Mouse (Mus musculus) midbrain, embryonic 13.5 days (tissue): Measurements from ENCODE around the gene Nr4a2. TPM values are rescaled to one million over a fixed set of nuclear protein-coding genes. Genes with fewer than 3 reads are reported as not detected.
A peak's percentile ranks its signal among the peaks of the same experiment; 100 is the strongest.

Experiments
- ATAC-seq: fragments of 200-750 bp; cut with Nextera tagmentation; 2 replicates; pipeline ENCODE4 v1.8.0; 2017; ENCODE audit warnings: mild to moderate bottlenecking, moderate TSS enrichment, moderate library complexity
- H3K27ac ChIP-seq: fragments of 300-500 bp; sonication (generic); 2 replicates; pipeline ENCODE4 v1.5.1; 2015; ENCODE audit warnings: inconsistent platforms, mild to moderate bottlenecking, moderate library complexity
- H3K27me3 ChIP-seq: fragments of 300-500 bp; sonication (generic); 2 replicates; pipeline ENCODE4 v1.6.1; 2015; ENCODE audit warnings: mild to moderate bottlenecking, inconsistent platforms
- H3K36me3 ChIP-seq: fragments of 300-500 bp; sonication (generic); 2 replicates; pipeline ENCODE4 v1.6.1; 2015; ENCODE audit warnings: mild to moderate bottlenecking, inconsistent platforms
- H3K4me1 ChIP-seq: fragments of 300-500 bp; sonication (generic); replicated peaks from 2 replicates; pipeline ENCODE4 v1.6.1; 2015; ENCODE audit warnings: inconsistent platforms
- H3K4me2 ChIP-seq: fragments of 300-500 bp; sonication (generic); replicated peaks from 2 replicates; pipeline ENCODE4 v1.6.1; 2015; ENCODE audit warnings: moderate library complexity, mild to moderate bottlenecking, inconsistent platforms
- H3K4me3 ChIP-seq: fragments of 300-500 bp; sonication (generic); replicated peaks from 2 replicates; pipeline ENCODE4 v1.5.1; 2015; ENCODE audit warnings: mild to moderate bottlenecking, inconsistent platforms
- H3K9ac ChIP-seq: fragments of 300-500 bp; sonication (generic); replicated peaks from 2 replicates; pipeline ENCODE4 v1.6.1; 2015; ENCODE audit warnings: mild to moderate bottlenecking, inconsistent platforms
- H3K9me3 ChIP-seq: fragments of 300-500 bp; sonication (generic); 2 replicates; pipeline ENCODE4 v1.6.1; 2016; ENCODE audit warnings: mild to moderate bottlenecking, inconsistent platforms
- WGBS: fragments of 180-500 bp; shearing (Covaris S2); methylation state at CpG from one replicate; pipeline ENCODE4 v1.1.7; 2015; 5-methylcytosine and 5-hydroxymethylcytosine counted together
- polyA plus RNA-seq: library from polyadenylated mRNA; unstranded; fragments of >200 nt; fragmentation: Nextera tagmentation; extraction: Ambion mirVana; gene quantifications from 2 replicates; pipeline ENCODE4 v1.2.1, GENCODE M21; 2015

Nr4a2 gene
- polyA plus RNA-seq, result 39.8 and 49.1 TPM in 2 replicates

DNA sequence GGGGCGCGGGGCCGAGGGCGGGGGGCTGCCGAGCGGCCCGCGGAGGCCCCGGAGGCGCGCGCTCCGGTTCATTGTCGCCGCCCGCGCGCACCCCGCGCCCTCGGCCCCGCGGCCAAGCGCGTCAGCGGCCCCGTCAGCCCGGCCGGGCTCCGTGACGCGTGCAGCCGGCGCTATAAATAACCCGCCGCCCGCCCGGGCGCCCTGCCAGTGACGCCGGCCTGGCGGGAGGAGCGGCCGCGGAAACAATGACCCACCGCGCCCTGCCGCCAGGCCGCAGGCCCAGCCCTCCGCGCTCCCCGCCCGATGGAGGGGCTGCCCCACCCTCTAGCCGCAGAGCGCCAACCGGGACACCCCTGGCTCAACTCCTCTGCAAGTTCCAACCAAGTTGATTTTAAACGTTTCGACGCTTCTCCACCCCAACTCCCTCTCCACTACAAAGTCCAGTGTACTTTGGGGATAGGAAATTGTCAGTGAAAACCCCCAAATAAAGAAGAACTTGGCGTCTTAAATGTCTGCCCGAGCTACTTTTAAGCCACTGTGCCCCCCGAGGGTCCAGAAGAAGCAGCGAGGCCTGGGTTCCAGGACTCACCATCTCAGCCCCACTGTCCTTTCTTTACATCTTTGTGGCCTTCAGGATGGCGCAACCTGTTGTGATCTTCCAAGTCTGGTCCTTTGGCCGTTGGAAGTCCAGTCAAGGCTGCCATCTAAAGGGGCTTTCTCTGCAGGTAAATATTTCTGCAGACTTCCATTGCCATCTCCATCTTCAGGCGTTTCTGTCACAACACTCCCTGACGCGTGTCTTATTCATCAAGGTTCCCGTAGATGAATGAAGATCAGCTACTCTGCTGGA is at the start of gene Nr4a2:
TSS of gene Nr4a2 (minus strand) at position 13 of the 850 bp plus-strand sequence.
- Histone ChIP-seq H3K27me3 (peaks cover 57% of the 10 kb centered on the region), H3K9me3 (no peaks in the 10 kb centered on the region), H3K9ac (peak within 1 kb of the TSS; percentile 84), H3K27ac (peak within 1 kb of the TSS; percentile 60), H3K4me2 (peak within 1 kb of the TSS; percentile 83), H3K4me1 (0 out of 2 replicates have a peak, but pooled peaks cover 8% of the 10 kb centered on the region), H3K36me3 (no peaks in the 10 kb centered on the region), H3K4me3 (peak within 1 kb of the TSS; percentile 79)
- 7% methylated on average over 61 of the region's 69 CpGs for WGBS
- peak; percentile 91 for ATAC-seq

DNA sequence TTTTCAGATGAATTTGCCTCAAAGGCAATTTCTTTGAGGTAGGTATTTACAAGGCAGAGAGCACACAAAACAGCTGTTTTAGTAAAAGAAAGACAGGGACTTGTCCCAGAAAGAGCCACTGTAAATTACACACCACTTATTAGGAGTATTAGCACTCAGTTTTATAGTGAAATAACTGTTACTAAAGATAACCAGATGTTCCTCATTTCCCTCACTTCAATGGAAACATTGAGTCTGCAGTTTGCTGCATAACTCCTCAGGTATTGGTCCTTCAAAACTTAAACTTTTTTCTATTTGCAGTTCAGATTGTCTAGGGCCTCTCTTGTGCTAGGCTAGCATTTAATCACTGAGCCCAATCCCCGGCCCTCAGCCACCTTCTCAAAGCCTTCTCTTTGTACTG is 41.6 kb upstream of the Nr4a2 start:
- H3K4me1 ChIP-seq, result no peaks in the 10 kb centered on the region
- no peaks in the 10 kb centered on the region for H3K9me3 ChIP-seq
- ATAC-seq, result no peak
- H3K27ac ChIP-seq, result no peak overlapping the region
- 89% methylated on average over 1 of the region's 1 CpGs for WGBS
- no peaks in the 10 kb centered on the region for H3K36me3 ChIP-seq
- no peak overlapping the region for H3K9ac ChIP-seq
- no peak overlapping the region for H3K4me2 ChIP-seq
- H3K27me3 ChIP-seq, result no peaks in the 10 kb centered on the region
- no peak overlapping the region for H3K4me3 ChIP-seq

DNA sequence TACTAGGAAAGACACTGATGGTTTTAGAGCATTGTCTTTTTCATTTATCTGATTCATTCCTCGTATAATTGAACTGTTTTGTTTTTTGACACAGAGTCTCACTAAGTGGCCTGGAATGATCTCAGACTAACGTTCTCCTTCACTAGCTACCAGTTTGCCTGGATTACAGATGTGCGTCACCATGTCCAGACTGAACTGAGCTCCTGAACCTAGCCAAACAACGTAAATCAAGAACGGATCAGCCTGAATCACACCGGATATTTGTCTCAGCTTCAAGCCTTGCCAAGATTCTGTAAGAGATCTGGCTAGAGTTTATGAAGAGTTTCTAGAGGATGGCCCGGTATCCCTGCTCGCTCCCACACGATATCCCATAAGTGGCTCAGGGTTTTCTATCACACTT is 33.0 kb upstream of the Nr4a2 start:
- no peak for ATAC-seq
- Histone ChIP-seq H3K27me3 (no peaks in the 10 kb centered on the region), H3K4me3 (no peak overlapping the region), H3K27ac (no peak overlapping the region), H3K4me1 (no peaks in the 10 kb centered on the region), H3K9me3 (no peaks in the 10 kb centered on the region), H3K9ac (no peak overlapping the region), H3K36me3 (no peaks in the 10 kb centered on the region), H3K4me2 (no peak overlapping the region)
- WGBS, result 89% methylated on average over 9 of the region's 9 CpGs

DNA sequence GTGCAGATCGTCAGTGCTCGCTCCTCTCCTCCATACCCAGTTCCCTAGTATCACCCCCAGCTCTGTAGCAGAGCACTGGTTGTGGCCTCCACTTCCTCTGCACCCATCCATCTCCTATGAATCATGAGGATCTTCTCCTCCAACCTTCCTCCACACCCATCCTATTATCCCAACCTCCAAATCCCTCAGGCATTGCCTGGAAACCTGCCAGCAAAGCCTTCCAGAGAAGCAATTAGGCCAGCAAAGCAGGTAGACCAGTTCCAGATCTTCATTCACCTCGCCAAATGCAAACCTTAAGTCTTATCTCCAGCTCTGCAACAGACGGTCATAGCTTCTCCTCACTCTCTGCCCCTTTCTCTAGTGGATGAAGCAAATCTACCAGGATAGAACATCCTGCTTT is 26.0 kb upstream of the Nr4a2 start:
- no peaks in the 10 kb centered on the region for H3K4me1 ChIP-seq

DNA sequence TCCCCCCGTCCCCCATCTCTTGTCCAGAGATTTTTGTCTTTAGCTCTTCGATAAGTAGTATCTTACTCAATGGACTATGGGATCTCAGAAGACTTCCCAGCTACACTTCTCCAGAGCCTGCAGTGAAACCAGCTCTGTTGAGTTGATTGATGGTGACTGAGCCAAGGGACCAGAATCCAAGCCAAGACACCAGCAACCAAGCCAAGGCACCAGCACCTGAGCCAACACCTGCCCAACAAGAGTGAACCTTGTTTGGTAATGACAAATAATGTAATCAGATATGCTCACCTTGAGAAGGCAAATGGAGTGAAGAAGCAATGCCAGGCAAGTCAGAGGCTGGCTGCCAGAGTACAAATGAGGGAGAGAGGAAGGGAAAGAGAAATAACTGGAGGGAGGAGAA is 24.4 kb upstream of the Nr4a2 start:
- 89% methylated on average over 2 of the region's 2 CpGs for WGBS
- no peak overlapping the region for H3K27ac ChIP-seq
- H3K4me1 ChIP-seq, result no peaks in the 10 kb centered on the region
- no peaks in the 10 kb centered on the region for H3K36me3 ChIP-seq
- H3K27me3 ChIP-seq, result no peaks in the 10 kb centered on the region
- no peak overlapping the region for H3K4me3 ChIP-seq
- no peak for ATAC-seq
- no peaks in the 10 kb centered on the region for H3K9me3 ChIP-seq
- no peak overlapping the region for H3K4me2 ChIP-seq
- H3K9ac ChIP-seq, result no peak overlapping the region

More for the DNA sequence above, 26.0 kb upstream of the Nr4a2 start:
- Histone ChIP-seq H3K27ac (no peak overlapping the region), H3K9ac (no peak overlapping the region), H3K9me3 (no peaks in the 10 kb centered on the region), H3K27me3 (no peaks in the 10 kb centered on the region), H3K4me2 (no peak overlapping the region), H3K4me3 (no peak overlapping the region), H3K36me3 (no peaks in the 10 kb centered on the region)
- WGBS, result 89% methylated on average over 4 of the region's 4 CpGs
- ATAC-seq, result no peak

DNA sequence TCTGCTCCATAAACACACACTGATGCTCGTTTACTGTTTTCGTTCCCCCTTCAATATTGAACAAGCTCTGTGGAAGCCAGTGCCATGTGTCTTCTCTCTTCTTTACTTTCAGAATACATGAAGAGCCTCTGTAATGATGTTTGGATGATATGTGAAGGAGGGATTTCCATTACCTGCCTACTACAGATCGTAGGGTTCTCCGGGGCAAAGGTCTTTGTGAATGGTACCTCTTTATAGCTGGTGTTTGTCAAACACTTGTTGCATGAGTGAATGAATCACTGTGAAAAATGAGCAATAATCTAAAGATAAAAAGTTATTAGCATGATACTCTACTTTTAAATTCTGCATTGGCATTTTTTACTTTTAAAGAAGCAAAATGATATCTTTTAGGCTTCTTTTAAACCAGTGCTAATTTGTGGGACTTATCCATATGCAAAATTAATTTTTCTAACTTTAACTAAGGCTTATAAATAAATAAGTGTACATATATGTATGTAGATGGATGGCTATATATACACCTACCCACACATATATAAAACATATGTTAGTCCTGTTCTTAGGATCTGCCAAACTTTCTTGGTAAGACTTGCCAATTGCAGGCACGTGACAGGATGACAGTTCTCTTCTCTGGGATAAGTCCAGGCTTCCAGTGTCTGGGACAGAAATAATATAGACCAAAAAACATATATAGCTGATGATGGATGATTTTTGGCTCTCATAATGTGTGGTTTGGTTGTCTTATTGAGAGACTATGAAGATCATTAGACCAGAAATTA is 22.0 kb upstream of the Nr4a2 start:
- 95% methylated on average over 5 of the region's 5 CpGs for WGBS
- Histone ChIP-seq H3K4me1 (no peaks in the 10 kb centered on the region), H3K36me3 (no peaks in the 10 kb centered on the region), H3K4me3 (no peak overlapping the region), H3K27ac (no peak overlapping the region), H3K9me3 (no peaks in the 10 kb centered on the region), H3K27me3 (no peaks in the 10 kb centered on the region), H3K4me2 (no peak overlapping the region), H3K9ac (no peak overlapping the region)
- no peak for ATAC-seq

DNA sequence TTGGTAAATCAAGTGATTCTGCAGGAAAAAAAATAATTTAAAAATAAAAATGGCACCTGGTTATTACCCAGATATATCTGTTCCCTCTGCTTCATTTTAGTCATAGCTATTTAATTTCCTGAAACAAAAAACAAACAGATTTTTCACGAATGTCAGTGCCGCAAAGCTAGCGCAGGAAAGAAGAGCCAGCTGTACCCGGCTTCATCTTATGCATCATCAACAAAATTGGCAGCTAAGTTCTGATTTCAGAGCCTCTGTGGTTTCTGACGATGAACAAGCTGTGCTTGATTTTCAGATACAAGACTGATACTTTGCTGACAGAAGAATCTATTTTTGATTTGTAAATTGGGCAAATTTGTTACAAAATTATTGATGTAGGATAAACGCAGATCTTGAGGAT is 14.8 kb upstream of the Nr4a2 start:
- Histone ChIP-seq H3K27me3 (no peaks in the 10 kb centered on the region), H3K36me3 (no peaks in the 10 kb centered on the region), H3K4me2 (no peak overlapping the region), H3K9me3 (no peaks in the 10 kb centered on the region), H3K4me3 (no peak overlapping the region), H3K9ac (no peak overlapping the region), H3K27ac (no peak overlapping the region), H3K4me1 (no peaks in the 10 kb centered on the region)
- no peak for ATAC-seq
- 89% methylated on average over 6 of the region's 6 CpGs for WGBS

DNA sequence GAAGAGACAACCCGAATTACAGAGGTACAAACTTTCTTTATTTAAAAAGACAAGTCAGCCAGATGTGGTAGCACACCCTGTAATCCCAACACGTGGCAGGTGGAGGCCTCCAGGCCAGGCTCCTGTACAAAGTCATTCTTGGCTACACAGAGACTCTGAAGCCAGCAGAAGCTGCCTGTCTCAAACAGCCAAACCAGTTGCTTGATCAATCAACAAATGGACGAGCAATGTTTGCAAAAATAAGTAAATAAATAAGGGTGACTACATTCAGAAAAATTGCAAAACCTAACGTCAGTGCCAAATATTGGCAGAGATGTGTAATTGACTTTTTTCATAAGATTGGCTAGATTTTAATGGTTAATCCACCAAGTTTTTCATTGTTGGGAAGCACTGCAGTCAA is 3.7 kb upstream of the Nr4a2 start:
- Histone ChIP-seq H3K4me1 (0 out of 2 replicates have a peak, but pooled peaks cover 8% of the 10 kb centered on the region), H3K4me2 (no peak overlapping the region), H3K9ac (no peak overlapping the region), H3K27ac (no peak overlapping the region), H3K27me3 (peaks cover 43% of the 10 kb centered on the region), H3K9me3 (no peaks in the 10 kb centered on the region), H3K4me3 (no peak overlapping the region), H3K36me3 (no peaks in the 10 kb centered on the region)
- 77% methylated on average over 4 of the region's 4 CpGs for WGBS
- ATAC-seq, result no peak

DNA sequence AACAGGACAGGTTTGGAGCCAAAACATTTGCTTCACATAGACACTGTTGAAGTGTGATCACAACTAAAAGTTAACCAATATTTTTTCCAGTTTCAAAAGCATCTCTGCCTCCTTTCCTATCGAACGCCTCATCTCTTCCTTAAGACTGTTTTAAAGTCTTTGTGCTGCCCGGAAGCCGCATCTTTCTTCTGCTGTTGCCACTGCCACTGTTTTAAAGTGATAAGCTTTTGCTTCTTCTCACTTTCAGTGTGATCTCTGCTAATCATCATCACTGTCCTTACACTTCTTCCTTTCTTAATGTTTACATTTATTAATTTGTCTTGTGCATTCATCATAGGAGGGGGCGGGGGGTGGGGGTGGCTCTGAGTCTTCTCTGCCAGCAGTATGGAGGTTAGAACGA is 2.1 kb upstream of the Nr4a2 start:
- WGBS, result 80% methylated on average over 6 of the region's 6 CpGs
- Histone ChIP-seq H3K27me3 (peaks cover 52% of the 10 kb centered on the region), H3K9ac (no peak overlapping the region), H3K36me3 (no peaks in the 10 kb centered on the region), H3K4me1 (0 out of 2 replicates have a peak, but pooled peaks cover 8% of the 10 kb centered on the region), H3K27ac (no peak overlapping the region), H3K4me3 (no peak overlapping the region), H3K9me3 (no peaks in the 10 kb centered on the region), H3K4me2 (no peak overlapping the region)
- no peak for ATAC-seq

DNA sequence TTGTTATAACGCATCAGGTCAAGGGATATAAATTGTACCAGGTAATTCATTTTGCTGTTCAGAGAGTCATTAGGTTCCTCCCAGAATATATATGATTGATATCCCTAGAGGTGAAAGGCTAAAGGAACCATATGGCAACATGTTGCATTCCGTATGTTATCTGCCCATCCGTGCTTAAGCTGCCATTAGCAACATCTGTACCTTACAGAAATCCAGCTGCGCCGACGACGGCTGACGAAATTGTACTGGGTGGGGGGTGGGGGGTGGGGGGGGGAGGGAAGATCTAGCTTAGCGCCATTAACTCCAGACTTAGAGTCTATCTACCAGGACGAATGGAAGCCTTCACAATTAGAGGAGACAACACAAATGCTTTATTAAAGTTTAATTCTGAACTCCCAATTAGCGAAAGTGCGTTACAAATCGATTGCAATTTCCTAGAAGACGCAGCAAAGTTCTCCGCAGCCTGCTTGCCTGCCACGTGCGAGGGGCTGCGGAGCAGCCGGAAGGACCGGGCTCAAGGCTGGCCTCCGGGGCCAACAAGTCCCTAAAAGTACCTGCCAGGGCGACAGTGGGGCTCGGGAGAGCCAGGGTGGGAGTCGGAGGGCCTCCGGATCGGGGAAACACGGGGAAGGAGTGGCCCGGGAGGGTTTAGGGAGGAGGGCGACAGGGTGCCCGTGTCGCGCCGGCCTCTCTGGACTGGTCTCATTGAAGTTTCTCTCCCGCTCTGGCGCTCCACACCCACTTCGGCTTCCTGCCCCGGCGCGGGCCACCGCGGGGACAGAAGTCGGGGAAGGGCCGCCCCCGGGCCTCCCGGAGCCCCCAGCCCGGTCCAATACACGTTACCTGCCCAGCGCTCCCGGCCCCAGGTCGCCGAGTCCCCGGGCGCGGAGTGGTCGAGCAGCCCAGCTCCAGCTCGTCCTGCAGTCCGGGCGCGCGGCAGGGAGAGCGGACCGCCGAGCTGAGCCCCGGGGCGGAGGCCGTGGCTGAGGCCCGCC is 520 bp downstream of the Nr4a2 start:
- Histone ChIP-seq H3K4me2 (peak overlapping the region; percentile 83), H3K9ac (peak overlapping the region; percentile 84), H3K36me3 (no peaks in the 10 kb centered on the region), H3K4me1 (0 out of 2 replicates have a peak, but pooled peaks cover 8% of the 10 kb centered on the region), H3K27me3 (peaks cover 57% of the 10 kb centered on the region), H3K9me3 (no peaks in the 10 kb centered on the region), H3K27ac (peak overlapping the region; percentile 60), H3K4me3 (peak overlapping the region; percentile 79)
- WGBS, result under 1% methylated on average over 31 of the region's 67 CpGs
- peak; percentile 93 for ATAC-seq

DNA sequence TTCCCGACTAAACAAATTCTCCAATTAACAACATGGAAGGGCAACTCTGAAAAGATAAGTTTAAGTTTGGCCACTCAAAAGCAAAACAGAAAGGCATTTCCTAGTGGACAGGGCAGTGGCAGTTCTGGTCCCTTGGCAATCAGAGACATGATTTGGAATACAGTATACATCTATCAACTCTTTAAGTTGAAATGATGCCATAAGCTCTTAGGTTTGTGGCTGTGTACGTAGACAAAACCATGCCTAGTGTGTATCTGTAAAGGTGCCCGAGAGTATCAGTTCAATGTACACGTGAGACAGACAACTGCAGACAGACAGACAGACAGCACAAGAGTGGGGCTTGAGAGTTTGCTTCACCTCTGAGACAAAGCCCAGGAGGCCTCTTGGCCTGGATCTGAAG is 2.7 kb downstream of the Nr4a2 start:
- no peak overlapping the region for H3K9ac ChIP-seq
- no peak overlapping the region for H3K4me3 ChIP-seq
- H3K27me3 ChIP-seq, result peaks cover 59% of the 10 kb centered on the region
- 83% methylated on average over 4 of the region's 4 CpGs for WGBS
- H3K27ac ChIP-seq, result no peak overlapping the region
- H3K36me3 ChIP-seq, result no peaks in the 10 kb centered on the region
- peaks cover 25% of the 10 kb centered on the region for H3K4me1 ChIP-seq
- no peaks in the 10 kb centered on the region for H3K9me3 ChIP-seq
- ATAC-seq, result no peak
- H3K4me2 ChIP-seq, result no peak overlapping the region
